Mouse (Mus musculus): ENCODE measurements around the gene Shisal2a.
A peak's percentile ranks its signal among the peaks of the same experiment; 100 is the strongest.

Shisal2a gene

GRCm38 (mm10) chr4:108383183-108383714 lies at the start of gene Shisal2a:
TSS of gene Shisal2a (minus strand) at chr4:108383349.
- no peak for DNase-seq (ENCODE audit: low read depth, low spot score)

- DNase-seq (ENCODE audit: low read depth, low spot score), result no peak
These were observed 48.4 kb upstream of the Shisal2a start for GRCm38 (mm10) chr4:108431561-108431936.

GRCm38 (mm10) chr4:108430656-108431560 lies 47.8 kb upstream of the Shisal2a start:
- DNase-seq (ENCODE audit: low read depth, low spot score), result no peak

GRCm38 (mm10) chr4:108428341-108428721 lies 45.2 kb upstream of the Shisal2a start:
- DNase-seq (ENCODE audit: low read depth, low spot score), result no peak

- no peak for DNase-seq (ENCODE audit: low read depth, low spot score)
These were observed 44.7 kb upstream of the Shisal2a start for GRCm38 (mm10) chr4:108427719-108428340.

- no peak for DNase-seq (ENCODE audit: low read depth, low spot score)
These were observed 41.4 kb upstream of the Shisal2a start for GRCm38 (mm10) chr4:108424587-108424986.

- DNase-seq (ENCODE audit: low read depth, low spot score), result no peak
These were observed 24.5 kb upstream of the Shisal2a start for GRCm38 (mm10) chr4:108407621-108408020.

- DNase-seq (ENCODE audit: low read depth, low spot score), result no peak
These were observed 23.8 kb upstream of the Shisal2a start, which contains the start of gene Gpx7 for GRCm38 (mm10) chr4:108406861-108407401. TSS of gene Gpx7 (minus strand) at chr4:108406961.

- peak; percentile 67 for DNase-seq (ENCODE audit: low read depth, low spot score)
These were observed 23.1 kb upstream of the Shisal2a start for GRCm38 (mm10) chr4:108406138-108406860.

GRCm38 (mm10) chr4:108405766-108406137 lies 22.6 kb upstream of the Shisal2a start:
- DNase-seq (ENCODE audit: low read depth, low spot score), result no peak

GRCm38 (mm10) chr4:108403861-108404635 lies 20.9 kb upstream of the Shisal2a start:
- no peak for DNase-seq (ENCODE audit: low read depth, low spot score)

GRCm38 (mm10) chr4:108400395-108400794 lies 17.2 kb upstream of the Shisal2a start:
- no peak for DNase-seq (ENCODE audit: low read depth, low spot score)

GRCm38 (mm10) chr4:108394236-108394635 lies 11.1 kb upstream of the Shisal2a start:
- no peak for DNase-seq (ENCODE audit: low read depth, low spot score)

- DNase-seq (ENCODE audit: low read depth, low spot score), result no peak
These were observed 9.4 kb upstream of the Shisal2a start for GRCm38 (mm10) chr4:108392558-108392957.

- no peak for DNase-seq (ENCODE audit: low read depth, low spot score)
These were observed 8.0 kb upstream of the Shisal2a start for GRCm38 (mm10) chr4:108391124-108391523.

GRCm38 (mm10) chr4:108388741-108389140 lies 5.6 kb upstream of the Shisal2a start:
- no peak for DNase-seq (ENCODE audit: low read depth, low spot score)

- no peak for DNase-seq (ENCODE audit: low read depth, low spot score)
These were observed 4.6 kb upstream of the Shisal2a start for GRCm38 (mm10) chr4:108387681-108388253.

GRCm38 (mm10) chr4:108387106-108387505 lies 4.0 kb upstream of the Shisal2a start:
- no peak for DNase-seq (ENCODE audit: low read depth, low spot score)

GRCm38 (mm10) chr4:108386087-108386486 lies 2.9 kb upstream of the Shisal2a start:
- DNase-seq (ENCODE audit: low read depth, low spot score), result no peak

GRCm38 (mm10) chr4:108380146-108380545 lies 3.0 kb downstream of the Shisal2a start:
- DNase-seq (ENCODE audit: low read depth, low spot score), result no peak

GRCm38 (mm10) chr4:108379476-108379875 lies 3.7 kb downstream of the Shisal2a start:
- no peak for DNase-seq (ENCODE audit: low read depth, low spot score)
